Mouse (Mus musculus) forebrain, embryonic 15.5 days (tissue): ENCODE measurements at regions not wholly inside any gene's neighbourhood (a gene's known extent, or its start where the extent isn't known, plus 50 kb on each side); places are given as distances from the start of the nearest gene placed in this dataset.

Source experiments
- ATAC-seq: fragments of 200-750 bp; cut with Nextera tagmentation; replicated peaks from 2 replicates; pipeline ENCODE4 v1.8.0; 2017; ENCODE audit warnings: mild to moderate bottlenecking, moderate TSS enrichment, moderate library complexity
- H3K27ac ChIP-seq: fragments of 300-500 bp; sonication (generic); replicated peaks from 2 replicates; pipeline ENCODE4 v1.5.1; 2015; ENCODE audit warnings: mild to moderate bottlenecking, inconsistent platforms
- H3K27me3 ChIP-seq: fragments of 300-500 bp; sonication (generic); 2 replicates; pipeline ENCODE4 v1.6.1; 2015; ENCODE audit warnings: inconsistent platforms
- H3K36me3 ChIP-seq: fragments of 300-500 bp; sonication (generic); 2 replicates; pipeline ENCODE4 v1.6.1; 2015; ENCODE audit warnings: mild to moderate bottlenecking, inconsistent platforms
- H3K4me1 ChIP-seq: fragments of 300-500 bp; sonication (generic); 2 replicates; pipeline ENCODE4 v1.6.1; 2015; ENCODE audit warnings: inconsistent platforms
- H3K4me2 ChIP-seq: fragments of 300-500 bp; sonication (generic); replicated peaks from 2 replicates; pipeline ENCODE4 v1.6.1; 2015; ENCODE audit warnings: mild to moderate bottlenecking, inconsistent platforms
- H3K4me3 ChIP-seq: fragments of 300-500 bp; sonication (generic); 2 replicates; pipeline ENCODE4 v1.5.1; 2015; ENCODE audit warnings: mild to moderate bottlenecking, inconsistent platforms
- H3K9ac ChIP-seq: fragments of 300-500 bp; sonication (generic); replicated peaks from 2 replicates; pipeline ENCODE4 v1.6.1; 2015; ENCODE audit warnings: mild to moderate bottlenecking, inconsistent platforms
- H3K9me3 ChIP-seq: fragments of 300-500 bp; sonication (generic); 2 replicates; pipeline ENCODE4 v1.6.1; 2016; ENCODE audit warnings: inconsistent platforms
- WGBS: fragments of 180-500 bp; shearing (Covaris S2); methylation state at CpG from one replicate; pipeline ENCODE4 v1.1.7; 2015; ENCODE audit warnings: mixed read lengths; 5-methylcytosine and 5-hydroxymethylcytosine counted together

- Histone ChIP-seq H3K36me3 (no peaks in the 10 kb centered on the region), H3K4me3 (no peak overlapping the region), H3K9me3 (no peaks in the 10 kb centered on the region), H3K4me2 (no peak overlapping the region), H3K9ac (no peak overlapping the region), H3K27me3 (no peaks in the 10 kb centered on the region), H3K27ac (no peak overlapping the region), H3K4me1 (no peaks in the 10 kb centered on the region)
- ATAC-seq = no peak
- 84% methylated on average over 10 of the region's 10 CpGs for WGBS
Measured at GRCm38 (mm10) chr1:33395733-33396132, 273.9 kb downstream of the Prim2 start.

- no peak overlapping the region for H3K27ac ChIP-seq
- no peaks in the 10 kb centered on the region for H3K9me3 ChIP-seq
- no peaks in the 10 kb centered on the region for H3K27me3 ChIP-seq
- WGBS = 76% methylated on average over 5 of the region's 5 CpGs
- no peaks in the 10 kb centered on the region for H3K36me3 ChIP-seq
- H3K4me3 ChIP-seq = no peak overlapping the region
- H3K4me2 ChIP-seq = no peak overlapping the region
- no peak for ATAC-seq
- H3K9ac ChIP-seq = no peak overlapping the region
- no peaks in the 10 kb centered on the region for H3K4me1 ChIP-seq
Measured at GRCm38 (mm10) chr1:33394989-33395594, 274.5 kb downstream of the Prim2 start.

GRCm38 (mm10) chr1:33370796-33371195, 298.8 kb downstream of the Prim2 start:
- Histone ChIP-seq H3K27me3 (no peaks in the 10 kb centered on the region), H3K4me2 (no peak overlapping the region), H3K4me1 (no peaks in the 10 kb centered on the region), H3K9ac (no peak overlapping the region), H3K9me3 (no peaks in the 10 kb centered on the region), H3K27ac (no peak overlapping the region), H3K4me3 (no peak overlapping the region), H3K36me3 (no peaks in the 10 kb centered on the region)
- ATAC-seq = no peak
- WGBS = 86% methylated on average over 7 of the region's 7 CpGs

GRCm38 (mm10) chr1:33362688-33363426, 306.7 kb downstream of the Prim2 start:
- Histone ChIP-seq H3K27me3 (no peaks in the 10 kb centered on the region), H3K9ac (no peak overlapping the region), H3K36me3 (no peaks in the 10 kb centered on the region), H3K4me2 (peak overlapping the region; percentile 12), H3K27ac (no peak overlapping the region), H3K9me3 (no peaks in the 10 kb centered on the region), H3K4me3 (no peak overlapping the region), H3K4me1 (peaks cover 4% of the 10 kb centered on the region)
- ATAC-seq = peak; percentile 82; the same call in 1 of the 2 replicates
- WGBS = 9% methylated on average over 13 of the region's 13 CpGs

- H3K4me2 ChIP-seq = no peak overlapping the region
- no peaks in the 10 kb centered on the region for H3K27me3 ChIP-seq
- no peaks in the 10 kb centered on the region for H3K36me3 ChIP-seq
- no peaks in the 10 kb centered on the region for H3K4me1 ChIP-seq
- H3K9me3 ChIP-seq = no peaks in the 10 kb centered on the region
- H3K4me3 ChIP-seq = no peak overlapping the region
- no peak for ATAC-seq
- H3K27ac ChIP-seq = no peak overlapping the region
- 72% methylated on average over 3 of the region's 3 CpGs for WGBS
- no peak overlapping the region for H3K9ac ChIP-seq
Measured at GRCm38 (mm10) chr1:33334061-33334460, 335.5 kb downstream of the Prim2 start.
